Mouse (Mus musculus) heart, adult 2 months (tissue): ENCODE data around the gene Larp6.
A peak's percentile ranks its signal among the peaks of the same experiment; 100 is the strongest.

ENCODE experiments used
- CTCF ChIP-seq: fragments of 200-600 bp; IDR thresholded peaks from 2 replicates; pipeline ENCODE4 v1.8.1; 2022; ENCODE audit warnings: antibody characterized with exemption, mild to moderate bottlenecking, moderate library complexity
- POLR2A ChIP-seq: fragments of 200-500 bp; IDR thresholded peaks from 2 replicates; pipeline ENCODE4 v1.6.1; 2011; ENCODE audit warnings: mild to moderate bottlenecking, low read depth, low read length, control low read depth; ENCODE audit not compliant: insufficient read depth

- TF ChIP-seq CTCF = peak; percentile 50
- TF ChIP-seq POLR2A = no peak
Measured at GRCm38 (mm10) chr9:60674780-60675179, 38.0 kb upstream of the Larp6 start.
